Mouse (Mus musculus) adrenal gland, adult 8-10 months (tissue): ENCODE measurements at regions not wholly inside any gene's neighbourhood (a gene's known extent, or its start where the extent isn't known, plus 50 kb on each side); places are given as distances from the start of the nearest gene placed in this dataset.

Experiments used
- DNase-seq: peaks from one replicate; pipeline ENCODE4 v3.0.0; 2022

- no peak for DNase-seq
Observed at GRCm38 (mm10) chr5:55122391-55122790, 1124.1 kb downstream of the Stim2 start.

GRCm38 (mm10) chr5:55134310-55134709, 1136.0 kb downstream of the Stim2 start:
- no peak for DNase-seq

DNA sequence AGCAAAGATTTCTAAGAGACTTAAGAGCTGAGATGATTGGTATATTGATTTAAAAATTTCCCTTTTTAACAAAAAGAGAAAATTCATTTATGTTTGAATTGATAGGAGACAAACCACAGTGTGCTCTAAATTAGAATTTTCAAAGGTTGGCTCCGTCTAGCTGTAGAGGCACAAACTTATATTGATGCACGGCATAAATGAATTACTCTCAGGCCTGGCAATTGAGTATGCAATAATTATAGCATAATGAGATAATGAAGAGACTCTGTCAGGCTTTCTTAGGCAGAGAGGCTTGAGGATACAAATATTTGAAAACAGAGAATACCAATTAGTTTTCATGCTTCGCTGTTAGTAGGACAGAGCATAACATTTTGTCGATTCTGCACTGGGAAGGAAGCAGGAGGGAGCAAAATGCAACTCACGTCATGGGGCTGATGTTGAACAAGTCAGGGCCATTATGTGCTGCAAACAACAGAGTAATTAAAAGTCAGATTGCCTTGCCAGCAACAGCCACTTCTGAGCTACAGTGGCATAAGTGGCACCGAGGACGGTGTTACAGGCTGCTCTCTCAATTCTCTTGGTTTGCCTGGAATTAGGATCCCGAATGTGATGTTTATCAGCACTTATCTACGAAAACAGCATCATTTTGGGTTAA, 1137.1 kb downstream of the Stim2 start:
- peak; percentile 3 for DNase-seq

DNA sequence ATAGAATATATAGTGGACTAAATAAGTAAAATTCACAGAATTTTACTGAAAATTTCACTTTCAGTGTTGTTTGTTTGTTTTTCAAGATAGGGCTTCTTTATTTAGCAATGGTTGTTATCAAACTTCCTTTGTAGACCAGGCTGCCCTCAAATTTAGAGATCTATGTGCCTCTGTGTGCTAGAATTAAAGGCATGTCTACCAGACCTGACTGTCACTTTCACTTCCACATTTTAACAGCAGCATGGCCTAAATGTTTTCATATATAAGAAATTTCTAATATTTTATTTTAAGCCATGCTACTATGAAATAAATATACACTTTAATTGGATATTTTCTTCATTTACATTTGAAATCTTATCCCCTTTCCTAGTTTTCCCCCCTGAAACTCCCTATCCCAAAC, 1140.5 kb downstream of the Stim2 start:
- no peak for DNase-seq

- DNase-seq, result no peak
Observed at GRCm38 (mm10) chr5:55147354-55147753, 1149.1 kb downstream of the Stim2 start.

DNA sequence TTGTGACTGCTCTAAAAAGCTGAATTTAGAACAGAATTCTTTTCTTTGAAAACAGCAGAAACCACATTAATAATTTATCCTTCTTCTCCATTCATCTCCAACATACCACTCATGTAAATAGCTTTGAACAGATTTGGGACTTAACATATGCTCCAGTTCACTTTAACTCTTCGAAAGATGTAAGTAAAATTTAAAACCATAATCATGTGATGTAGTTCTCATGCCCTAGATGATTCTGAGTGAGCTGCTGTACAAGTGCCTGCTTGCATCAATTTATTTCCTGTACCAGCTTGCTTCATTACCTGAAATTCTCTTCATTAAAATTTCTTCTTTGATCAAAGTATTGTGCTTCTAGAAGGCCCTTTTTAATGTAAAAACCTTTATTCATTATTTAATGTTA, 1176.5 kb downstream of the Stim2 start:
- DNase-seq, result no peak
